Mouse (Mus musculus) retina, postnatal 7 days (tissue): ENCODE data around the gene Syt12.

Experiments
- DNase-seq: peaks from one replicate; pipeline ENCODE4 v3.0.0-alpha.2; 2012; ENCODE audit warnings: low read depth, low spot score

Syt12 gene

GRCm38 (mm10) chr19:4477345-4478189 is at the start of gene Syt12:
Gene Syt12 (minus strand): TSS chr19:4477447.
- no peak for DNase-seq

- DNase-seq: no peak
These were observed 44.3 kb upstream of the Syt12 start for GRCm38 (mm10) chr19:4521426-4522050.

GRCm38 (mm10) chr19:4517483-4517882 is 40.2 kb upstream of the Syt12 start:
- DNase-seq: no peak

- DNase-seq: no peak
These were observed 39.0 kb upstream of the Syt12 start for GRCm38 (mm10) chr19:4516288-4516687.

- no peak for DNase-seq
These were observed 38.5 kb upstream of the Syt12 start for GRCm38 (mm10) chr19:4515746-4516145.

GRCm38 (mm10) chr19:4513236-4513858 is 36.1 kb upstream of the Syt12 start:
- DNase-seq: no peak

GRCm38 (mm10) chr19:4511116-4511841 is 34.0 kb upstream of the Syt12 start:
- DNase-seq: no peak

GRCm38 (mm10) chr19:4509986-4510963 is 33.0 kb upstream of the Syt12 start, which contains the start of gene Pcx:
Gene Pcx (plus strand): TSS chr19:4510472.
- peak; percentile 100 for DNase-seq

- DNase-seq: no peak
These were observed 30.5 kb upstream of the Syt12 start for GRCm38 (mm10) chr19:4507746-4508145.

GRCm38 (mm10) chr19:4504830-4505229 is 27.6 kb upstream of the Syt12 start:
- no peak for DNase-seq

- DNase-seq: no peak
These were observed 25.5 kb upstream of the Syt12 start for GRCm38 (mm10) chr19:4502701-4503100.

- DNase-seq: no peak
These were observed 21.1 kb upstream of the Syt12 start, which contains the start of gene 2010003K11Rik for GRCm38 (mm10) chr19:4498062-4498933. Gene 2010003K11Rik (minus strand): TSS chr19:4498583.

GRCm38 (mm10) chr19:4497263-4497973 is 20.2 kb upstream of the Syt12 start:
- peak; percentile 76 for DNase-seq

- DNase-seq: no peak
These were observed 19.5 kb upstream of the Syt12 start for GRCm38 (mm10) chr19:4496535-4497262.

- DNase-seq: no peak
These were observed 18.6 kb upstream of the Syt12 start for GRCm38 (mm10) chr19:4495814-4496213.

GRCm38 (mm10) chr19:4494707-4495106 is 17.5 kb upstream of the Syt12 start:
- no peak for DNase-seq

- DNase-seq: no peak
These were observed 15.5 kb upstream of the Syt12 start for GRCm38 (mm10) chr19:4492526-4493296.
